Mouse (Mus musculus) hindbrain, embryonic 11.5 days (tissue): Measurements from ENCODE around the gene Lyve1. TPM values are rescaled to one million over a fixed set of nuclear protein-coding genes. Genes with fewer than 3 reads are reported as not detected.

Source experiments
- ATAC-seq: fragments of 200-750 bp; cut with Nextera tagmentation; 2 replicates; pipeline ENCODE4 v1.8.0; 2017; ENCODE audit warnings: mild to moderate bottlenecking, moderate TSS enrichment, moderate library complexity; ENCODE audit not compliant: low FRiP score
- DNase-seq: peaks from one replicate; pipeline ENCODE4 v3.0.0-alpha.2; 2015; ENCODE audit warnings: low spot score
- H3K27ac ChIP-seq: fragments of 300-500 bp; sonication (generic); 2 replicates; pipeline ENCODE4 v1.5.1; 2014; ENCODE audit warnings: mild to moderate bottlenecking, low read depth, low read length
- H3K27me3 ChIP-seq: fragments of 300-500 bp; sonication (generic); 2 replicates; pipeline ENCODE4 v1.6.1; 2014; ENCODE audit warnings: mild to moderate bottlenecking, low read length, moderate library complexity, mixed read lengths; ENCODE audit not compliant: control insufficient read depth, insufficient read depth
- H3K36me3 ChIP-seq: fragments of 300-500 bp; sonication (generic); 2 replicates; pipeline ENCODE4 v1.6.1; 2014; ENCODE audit warnings: mild to moderate bottlenecking, low read length, moderate library complexity, mixed read lengths; ENCODE audit not compliant: control insufficient read depth, insufficient read depth
- H3K4me1 ChIP-seq: fragments of 300-500 bp; sonication (generic); replicated peaks from 2 replicates; pipeline ENCODE4 v1.6.1; 2014; ENCODE audit warnings: low read length, mixed read lengths; ENCODE audit not compliant: control insufficient read depth, insufficient read depth
- H3K4me2 ChIP-seq: fragments of 300-500 bp; sonication (generic); replicated peaks from 2 replicates; pipeline ENCODE4 v1.6.1; 2014; ENCODE audit warnings: mild to moderate bottlenecking, low read depth, low read length
- H3K4me3 ChIP-seq: fragments of 300-500 bp; sonication (generic); 2 replicates; pipeline ENCODE4 v1.5.1; 2014; ENCODE audit warnings: low read depth, low read length
- H3K9ac ChIP-seq: fragments of 300-500 bp; sonication (generic); 2 replicates; pipeline ENCODE4 v1.6.1; 2014; ENCODE audit warnings: low read depth, low read length
- H3K9me3 ChIP-seq: fragments of 300-500 bp; sonication (generic); 2 replicates; pipeline ENCODE4 v1.6.1; 2016; ENCODE audit warnings: low read length; ENCODE audit not compliant: control insufficient read depth
- whole genome bisulfite sequencing: fragments of 180-500 bp; shearing (Covaris S2); extraction: QIAGEN DNeasy Blood & Tissue Kit; methylation state at CpG from one replicate; pipeline ENCODE4 v1.1.7; 2014; 5-methylcytosine and 5-hydroxymethylcytosine counted together
- polyA plus RNA-seq: library from polyadenylated mRNA; unstranded; fragments of >200 nt; fragmentation: Nextera tagmentation; extraction: Ambion mirVana; gene quantifications from 2 replicates; pipeline ENCODE4 v1.2.1, GENCODE M21; 2014

Gene Lyve1
- polyA plus RNA-seq, 1 experiment from 2014 or later, result 2.5 TPM

DNA sequence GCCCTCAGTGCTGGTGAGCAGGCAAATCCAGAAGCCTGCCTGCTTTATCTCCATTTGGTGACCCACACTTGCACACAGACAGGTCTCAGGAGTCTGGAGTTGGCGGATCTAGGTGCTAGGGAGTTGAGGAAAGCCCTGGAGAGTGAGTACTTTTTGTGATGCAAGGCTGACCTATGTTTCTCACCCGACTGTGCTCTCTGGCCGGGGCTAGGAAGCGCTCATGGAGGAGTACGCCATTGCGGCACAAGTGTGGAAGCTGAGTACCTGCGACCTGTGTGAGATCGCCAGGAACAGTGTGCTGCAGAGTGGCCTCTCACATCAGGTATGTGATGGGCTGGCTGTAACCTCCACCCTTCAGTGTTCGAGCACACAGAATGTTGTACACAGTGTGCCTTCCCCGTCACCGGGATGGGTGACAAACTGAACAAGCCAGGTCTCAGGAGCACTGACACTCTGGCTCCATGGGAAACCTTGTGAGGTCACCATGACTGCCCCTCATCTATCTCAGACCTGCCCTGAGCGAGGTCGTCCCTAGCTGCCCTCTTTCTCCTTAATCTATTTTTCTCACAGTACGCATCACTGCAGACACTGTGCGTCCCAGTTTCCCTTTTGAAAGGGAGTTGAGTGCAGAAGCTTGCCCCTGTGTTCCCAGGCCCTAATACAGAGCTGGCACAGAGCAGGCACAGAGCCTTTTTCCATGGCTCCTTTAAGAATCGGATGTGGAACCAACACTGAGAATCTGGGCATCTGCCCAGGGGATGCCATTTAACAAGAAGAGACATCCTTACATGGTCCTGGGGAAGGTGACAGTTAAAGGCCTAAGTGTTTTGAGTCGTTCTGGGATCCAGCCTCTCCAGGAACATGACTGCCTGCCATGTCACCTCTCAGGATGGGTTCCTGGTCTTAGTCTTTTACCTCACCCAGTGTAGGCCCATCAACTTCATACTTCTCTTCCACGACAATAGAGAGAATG, 53.2 kb downstream of the Lyve1 start:
- 87% methylated on average over 18 of the region's 18 CpGs for WGBS

DNA sequence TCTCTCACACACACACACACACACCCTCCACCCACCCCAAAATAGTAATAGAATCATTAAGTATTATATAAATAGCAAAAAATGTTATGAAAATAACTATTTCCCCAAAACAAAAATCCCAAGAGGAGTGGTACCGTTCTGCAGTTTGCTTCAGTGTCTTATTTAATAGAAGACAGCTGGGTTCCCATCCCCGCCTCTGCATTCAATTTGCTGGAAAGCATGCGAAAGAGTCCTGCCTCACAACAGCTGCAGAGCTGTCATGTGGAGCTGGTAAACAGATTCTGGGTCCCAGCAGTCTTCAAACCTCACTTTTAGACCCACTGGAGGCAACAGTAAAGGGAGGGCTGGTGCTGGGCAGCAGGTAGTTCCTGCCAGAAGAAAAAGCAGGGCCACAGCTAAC, 54.1 kb downstream of the Lyve1 start:
- H3K36me3 ChIP-seq, result 0 out of 2 replicates have a peak, but pooled peaks cover 2% of the 10 kb centered on the region
- WGBS, result 59% methylated on average over 3 of the region's 3 CpGs

More for the DNA sequence above, 53.2 kb downstream of the Lyve1 start:
- H3K9me3 ChIP-seq, result no peaks in the 10 kb centered on the region
- H3K27ac ChIP-seq, result no peak overlapping the region
- H3K9ac ChIP-seq, result no peak overlapping the region
- H3K4me1 ChIP-seq, result no peaks in the 10 kb centered on the region
- ATAC-seq, result no peak
- no peak overlapping the region for H3K4me3 ChIP-seq
- H3K36me3 ChIP-seq, result 0 out of 2 replicates have a peak, but pooled peaks cover 2% of the 10 kb centered on the region
- H3K4me2 ChIP-seq, result no peak overlapping the region
- no peaks in the 10 kb centered on the region for H3K27me3 ChIP-seq
- DNase-seq, result no peak

DNA sequence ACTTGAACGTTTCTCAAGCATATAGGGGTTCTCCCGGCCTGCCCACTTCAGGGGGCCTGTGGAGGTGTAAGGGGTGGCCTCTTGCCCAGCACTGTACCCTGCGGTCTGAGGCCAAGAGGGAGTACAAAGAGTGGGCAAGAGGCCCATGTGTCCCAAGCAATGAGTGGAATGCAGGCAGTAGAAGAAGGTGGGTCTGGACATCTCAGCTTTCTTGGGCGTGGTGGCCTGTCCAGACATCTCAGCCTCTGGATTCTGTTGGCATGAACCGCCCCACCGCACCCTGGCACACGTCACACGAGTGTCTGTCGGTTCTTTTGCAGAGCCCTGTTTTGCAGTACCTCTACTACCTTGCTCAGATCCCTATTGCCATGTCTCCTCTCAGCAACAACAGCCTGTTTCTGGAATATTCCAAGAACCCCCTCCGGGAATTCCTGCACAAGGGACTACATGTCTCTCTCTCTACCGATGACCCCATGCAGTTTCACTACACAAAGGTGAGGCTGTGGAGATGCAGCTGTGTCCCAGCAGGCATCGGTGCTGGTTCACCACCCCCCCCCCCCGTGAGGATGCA, 55.5 kb downstream of the Lyve1 start:
- Histone ChIP-seq H3K36me3 (0 out of 2 replicates have a peak, but pooled peaks cover under 1% of the 10 kb centered on the region), H3K27ac (no peak overlapping the region), H3K4me1 (no peaks in the 10 kb centered on the region), H3K4me3 (no peak overlapping the region), H3K9ac (no peak overlapping the region), H3K9me3 (no peaks in the 10 kb centered on the region), H3K4me2 (no peak overlapping the region), H3K27me3 (no peaks in the 10 kb centered on the region)
- WGBS, result 94% methylated on average over 13 of the region's 13 CpGs
- ATAC-seq, result no peak
- no peak for DNase-seq

More for the DNA sequence above, 54.1 kb downstream of the Lyve1 start:
- no peak overlapping the region for H3K4me3 ChIP-seq
- ATAC-seq (no peak), DNase-seq (no peak)
- no peaks in the 10 kb centered on the region for H3K27me3 ChIP-seq
- H3K4me2 ChIP-seq, result no peak overlapping the region
- H3K27ac ChIP-seq, result no peak overlapping the region
- H3K9ac ChIP-seq, result no peak overlapping the region
- H3K4me1 ChIP-seq, result no peaks in the 10 kb centered on the region
- no peaks in the 10 kb centered on the region for H3K9me3 ChIP-seq

DNA sequence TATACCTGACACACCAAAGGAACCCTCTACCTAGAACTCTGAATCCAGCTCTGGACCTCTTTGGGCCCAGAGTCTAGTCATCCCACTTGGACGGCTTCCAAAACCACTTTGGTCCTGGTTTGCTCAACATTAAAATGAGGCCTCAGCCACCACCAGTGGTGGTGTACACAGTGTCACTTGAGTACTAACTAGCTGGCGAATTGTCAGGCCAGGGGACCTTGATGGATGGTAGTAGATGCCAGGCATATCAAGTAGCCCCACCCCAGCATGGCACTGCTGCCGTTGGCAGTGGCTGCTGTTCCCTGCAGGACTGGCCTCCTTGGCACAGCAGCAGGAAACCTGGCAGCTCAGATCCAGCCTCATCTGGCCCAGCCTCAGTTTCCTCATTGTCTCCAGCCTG, 58.8 kb downstream of the Lyve1 start:
- Histone ChIP-seq H3K4me1 (no peaks in the 10 kb centered on the region), H3K27ac (no peak overlapping the region), H3K9ac (no peak overlapping the region), H3K36me3 (no peaks in the 10 kb centered on the region), H3K4me2 (no peak overlapping the region), H3K4me3 (no peak overlapping the region), H3K9me3 (no peaks in the 10 kb centered on the region), H3K27me3 (no peaks in the 10 kb centered on the region)
- no peak for ATAC-seq
- WGBS, result 80% methylated on average over 3 of the region's 3 CpGs
- DNase-seq, result no peak

DNA sequence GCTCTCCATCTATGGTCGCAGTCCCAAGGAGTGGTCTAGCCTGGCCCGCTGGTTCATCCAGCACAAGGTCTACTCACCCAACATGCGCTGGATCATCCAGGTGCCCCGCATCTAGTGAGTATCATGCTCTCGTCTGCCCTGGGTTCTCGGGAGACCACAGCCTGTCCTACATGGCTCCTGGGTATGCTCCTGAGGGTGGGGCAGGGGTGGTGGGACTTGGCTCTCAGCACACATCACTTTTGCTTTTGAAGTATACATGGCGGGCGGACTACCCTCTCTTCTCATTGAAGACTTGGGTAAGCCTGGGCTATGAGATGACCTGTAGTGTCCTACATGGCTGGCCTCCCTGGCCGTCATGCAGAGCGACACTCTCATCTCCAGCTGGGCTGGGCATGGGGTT, 59.9 kb downstream of the Lyve1 start:
- Histone ChIP-seq H3K27ac (no peak overlapping the region), H3K4me3 (no peak overlapping the region), H3K4me1 (no peaks in the 10 kb centered on the region), H3K36me3 (no peaks in the 10 kb centered on the region), H3K27me3 (no peaks in the 10 kb centered on the region), H3K4me2 (no peak overlapping the region), H3K9ac (no peak overlapping the region), H3K9me3 (no peaks in the 10 kb centered on the region)
- no peak for DNase-seq
- ATAC-seq, result no peak
- 93% methylated on average over 10 of the region's 10 CpGs for WGBS

DNA sequence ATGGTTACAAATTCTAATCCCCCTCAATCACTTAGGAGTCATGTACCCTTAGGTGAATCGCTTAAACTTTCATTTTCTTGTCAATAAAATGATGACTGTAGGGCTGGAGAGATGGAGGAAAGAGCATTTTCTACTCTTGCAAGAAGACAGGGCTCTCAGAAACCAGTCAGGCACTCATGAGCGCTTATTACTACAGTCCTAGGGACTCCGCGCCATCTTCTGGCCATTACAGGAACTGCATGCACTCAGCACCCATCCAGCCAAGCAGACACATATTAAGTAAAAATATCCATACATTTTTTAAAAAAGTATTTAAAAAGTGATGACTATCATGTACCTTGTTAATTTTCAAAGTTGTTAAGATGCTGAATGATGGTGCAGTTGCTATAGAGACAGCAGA, 62.0 kb downstream of the Lyve1 start:
- no peaks in the 10 kb centered on the region for H3K36me3 ChIP-seq
- H3K4me2 ChIP-seq, result no peak overlapping the region
- H3K27me3 ChIP-seq, result no peaks in the 10 kb centered on the region
- H3K9ac ChIP-seq, result no peak overlapping the region
- DNase-seq, result peak; percentile 88
- H3K4me3 ChIP-seq, result no peak overlapping the region
- no peak overlapping the region for H3K27ac ChIP-seq
- ATAC-seq, result peak; percentile 58; the same call in 1 of the 2 replicates
- no peaks in the 10 kb centered on the region for H3K9me3 ChIP-seq
- H3K4me1 ChIP-seq, result no peaks in the 10 kb centered on the region
- WGBS, result 2% methylated on average over 4 of the region's 4 CpGs

Other genes with a start within 250 kb of the Lyve1 start
- gene Sbf2, start 248.3 kb downstream of the Lyve1 start, polyA plus RNA-seq, result 39.1 and 48.9 TPM in 2 replicates
- gene Adm, start 235.6 kb downstream of the Lyve1 start, polyA plus RNA-seq, result 4.1 and 5.0 TPM in 2 replicates
- 1.3 and 1.4 TPM in 2 replicates for gene Ampd3, start 95.0 kb downstream of the Lyve1 start, polyA plus RNA-seq
- 28.2 and 29.0 TPM in 2 replicates for gene Rnf141, start 18.8 kb downstream of the Lyve1 start, polyA plus RNA-seq
- 1.4 and 1.7 TPM in 2 replicates for gene Mrvi1, start 119.2 kb upstream of the Lyve1 start, polyA plus RNA-seq
- gene Ctr9, start 165.7 kb upstream of the Lyve1 start, polyA plus RNA-seq, result 79.3 and 91.2 TPM in 2 replicates
- gene Eif4g2, start 219.8 kb upstream of the Lyve1 start, polyA plus RNA-seq, result 1,716 and 2,020 TPM in 2 replicates